Mouse (Mus musculus): ENCODE results near the gene Snrpd2. TPM values are rescaled to one million over a fixed set of nuclear protein-coding genes. Genes with fewer than 3 reads are reported as not detected.

The Snrpd2 gene
- 71.9 and 151 TPM in 2 replicates for polyA plus RNA-seq (2012; rRNA removed)
- 130 and 143 TPM in 2 replicates for polyA plus RNA-seq (2014; fragmentation: Nextera tagmentation; extraction: Ambion mirVana)

GRCm38 (mm10) chr7:19149626-19150025 is at the start of gene Snrpd2:
Gene Snrpd2, plus strand, starts transcription at chr7:19149722.
- DNase-seq (ENCODE audit: low spot score) (peak; percentile 97), ATAC-seq (ENCODE audit: low FRiP score, low read depth) (peak; percentile 93)
- H3K27me3 ChIP-seq (ENCODE audit: control insufficient read depth, insufficient read depth, low read length): no peaks in the 10 kb centered on the region
- H3K9ac ChIP-seq (ENCODE audit: low read depth, low read length, severe bottlenecking): peak within 1 kb of the TSS; percentile 62
- H3K36me3 ChIP-seq (ENCODE audit: control insufficient read depth, insufficient read depth, low read length): peaks cover 37% of the 10 kb centered on the region
- peak; percentile 49; the same call in 1 of the 2 replicates for TF ChIP-seq POLR2A (IDR thresholded peaks at IDR 0.05; ENCODE audit: borderline replicate concordance, extremely low read depth, insufficient read depth, insufficient read length)
- no peaks in the 10 kb centered on the region for H3K9me3 ChIP-seq (ENCODE audit: control insufficient read depth, low read length)
- H3K27ac ChIP-seq (replicated peaks; ENCODE audit: low read depth, low read length): peak within 1 kb of the TSS; percentile 10; the same call in 1 of the 2 replicates
- WGBS: under 1% methylated on average over 24 of the region's 24 CpGs
- H3K4me1 ChIP-seq (ENCODE audit: control insufficient read depth, insufficient read depth, low read length): peaks cover 13% of the 10 kb centered on the region
- H3K4me2 ChIP-seq (replicated peaks; ENCODE audit: low read depth, low read length, severe bottlenecking): peak within 1 kb of the TSS; percentile 70
- H3K4me3 ChIP-seq (replicated peaks; ENCODE audit: low read length): peak within 1 kb of the TSS; percentile 64

GRCm38 (mm10) chr7:19100290-19100689 is 49.2 kb upstream of the Snrpd2 start:
- Histone ChIP-seq H3K4me2 (replicated peaks; ENCODE audit: low read depth, low read length, severe bottlenecking) (no peak overlapping the region), H3K36me3 (ENCODE audit: control insufficient read depth, insufficient read depth, low read length) (peaks cover 14% of the 10 kb centered on the region), H3K4me1 (ENCODE audit: control insufficient read depth, insufficient read depth, low read length) (peaks cover 16% of the 10 kb centered on the region), H3K27me3 (ENCODE audit: control insufficient read depth, insufficient read depth, low read length) (no peaks in the 10 kb centered on the region), H3K9me3 (ENCODE audit: control insufficient read depth, low read length) (no peaks in the 10 kb centered on the region), H3K9ac (ENCODE audit: low read depth, low read length, severe bottlenecking) (no peak overlapping the region), H3K27ac (replicated peaks; ENCODE audit: low read depth, low read length) (no peak overlapping the region), H3K4me3 (replicated peaks; ENCODE audit: low read length) (no peak overlapping the region)
- DNase-seq (ENCODE audit: low spot score) (no peak), ATAC-seq (ENCODE audit: low FRiP score, low read depth) (no peak)
- 67% methylated on average over 1 of the region's 1 CpGs for WGBS
- no peak for TF ChIP-seq POLR2A (IDR thresholded peaks at IDR 0.05; ENCODE audit: borderline replicate concordance, extremely low read depth, insufficient read depth, insufficient read length)

GRCm38 (mm10) chr7:19103741-19104140 is 45.8 kb upstream of the Snrpd2 start:
- Histone ChIP-seq H3K4me1 (ENCODE audit: control insufficient read depth, insufficient read depth, low read length) (no peaks in the 10 kb centered on the region), H3K4me3 (replicated peaks; ENCODE audit: low read length) (no peak overlapping the region), H3K27ac (replicated peaks; ENCODE audit: low read depth, low read length) (no peak overlapping the region), H3K9ac (ENCODE audit: low read depth, low read length, severe bottlenecking) (no peak overlapping the region), H3K27me3 (ENCODE audit: control insufficient read depth, insufficient read depth, low read length) (no peaks in the 10 kb centered on the region), H3K36me3 (ENCODE audit: control insufficient read depth, insufficient read depth, low read length) (no peaks in the 10 kb centered on the region), H3K9me3 (ENCODE audit: control insufficient read depth, low read length) (no peaks in the 10 kb centered on the region), H3K4me2 (replicated peaks; ENCODE audit: low read depth, low read length, severe bottlenecking) (no peak overlapping the region)
- DNase-seq (ENCODE audit: low spot score) (no peak), ATAC-seq (ENCODE audit: low FRiP score, low read depth) (no peak)
- TF ChIP-seq POLR2A (IDR thresholded peaks at IDR 0.05; ENCODE audit: borderline replicate concordance, extremely low read depth, insufficient read depth, insufficient read length): no peak

- H3K36me3 ChIP-seq (ENCODE audit: control insufficient read depth, insufficient read depth, low read length): no peaks in the 10 kb centered on the region
- H3K4me3 ChIP-seq (replicated peaks; ENCODE audit: low read length): no peak overlapping the region
- WGBS: 67% methylated on average over 2 of the region's 2 CpGs
- H3K9me3 ChIP-seq (ENCODE audit: control insufficient read depth, low read length): no peaks in the 10 kb centered on the region
- no peak overlapping the region for H3K27ac ChIP-seq (replicated peaks; ENCODE audit: low read depth, low read length)
- DNase-seq (ENCODE audit: low spot score) (no peak), ATAC-seq (ENCODE audit: low FRiP score, low read depth) (no peak)
- H3K4me1 ChIP-seq (ENCODE audit: control insufficient read depth, insufficient read depth, low read length): no peaks in the 10 kb centered on the region
- H3K9ac ChIP-seq (ENCODE audit: low read depth, low read length, severe bottlenecking): no peak overlapping the region
- TF ChIP-seq POLR2A (IDR thresholded peaks at IDR 0.05; ENCODE audit: borderline replicate concordance, extremely low read depth, insufficient read depth, insufficient read length): no peak
- no peaks in the 10 kb centered on the region for H3K27me3 ChIP-seq (ENCODE audit: control insufficient read depth, insufficient read depth, low read length)
- no peak overlapping the region for H3K4me2 ChIP-seq (replicated peaks; ENCODE audit: low read depth, low read length, severe bottlenecking)
Measured at GRCm38 (mm10) chr7:19104486-19104885, 45.0 kb upstream of the Snrpd2 start.

- WGBS: 55% methylated on average over 3 of the region's 3 CpGs
- Histone ChIP-seq H3K9ac (ENCODE audit: low read depth, low read length, severe bottlenecking) (no peak overlapping the region), H3K4me2 (replicated peaks; ENCODE audit: low read depth, low read length, severe bottlenecking) (no peak overlapping the region), H3K4me1 (ENCODE audit: control insufficient read depth, insufficient read depth, low read length) (no peaks in the 10 kb centered on the region), H3K36me3 (ENCODE audit: control insufficient read depth, insufficient read depth, low read length) (no peaks in the 10 kb centered on the region), H3K27me3 (ENCODE audit: control insufficient read depth, insufficient read depth, low read length) (no peaks in the 10 kb centered on the region), H3K9me3 (ENCODE audit: control insufficient read depth, low read length) (no peaks in the 10 kb centered on the region), H3K27ac (replicated peaks; ENCODE audit: low read depth, low read length) (no peak overlapping the region), H3K4me3 (replicated peaks; ENCODE audit: low read length) (no peak overlapping the region)
- no peak for DNase-seq (ENCODE audit: low spot score)
- no peak for ATAC-seq (ENCODE audit: low FRiP score, low read depth)
- no peak for TF ChIP-seq POLR2A (IDR thresholded peaks at IDR 0.05; ENCODE audit: borderline replicate concordance, extremely low read depth, insufficient read depth, insufficient read length)
Measured at GRCm38 (mm10) chr7:19107436-19107835, 42.1 kb upstream of the Snrpd2 start.

GRCm38 (mm10) chr7:19109565-19109964 is 40.0 kb upstream of the Snrpd2 start:
- ATAC-seq (ENCODE audit: low FRiP score, low read depth): no peak
- Histone ChIP-seq H3K4me3 (replicated peaks; ENCODE audit: low read length) (no peak overlapping the region), H3K27ac (replicated peaks; ENCODE audit: low read depth, low read length) (no peak overlapping the region), H3K4me1 (ENCODE audit: control insufficient read depth, insufficient read depth, low read length) (no peaks in the 10 kb centered on the region), H3K27me3 (ENCODE audit: control insufficient read depth, insufficient read depth, low read length) (no peaks in the 10 kb centered on the region), H3K36me3 (ENCODE audit: control insufficient read depth, insufficient read depth, low read length) (no peaks in the 10 kb centered on the region), H3K9me3 (ENCODE audit: control insufficient read depth, low read length) (no peaks in the 10 kb centered on the region), H3K4me2 (replicated peaks; ENCODE audit: low read depth, low read length, severe bottlenecking) (no peak overlapping the region), H3K9ac (ENCODE audit: low read depth, low read length, severe bottlenecking) (no peak overlapping the region)
- 80% methylated on average over 1 of the region's 1 CpGs for WGBS
- DNase-seq (ENCODE audit: low spot score): no peak
- no peak for TF ChIP-seq POLR2A (IDR thresholded peaks at IDR 0.05; ENCODE audit: borderline replicate concordance, extremely low read depth, insufficient read depth, insufficient read length)
